Comparison of ENCODE assay signal across 13 mouse cellular contexts in genomic region chr12:80217049-80217448, GRCm38 (mm10). TPM values are rescaled to one million over a fixed set of nuclear protein-coding genes. Genes with fewer than 3 reads are reported as not detected.
DNase-seq lines count a peak whose midpoint lies in the region; ATAC-seq and TF ChIP-seq lines count a peak whose summit lies in the region.
"Had no signal": no experiment of that assay in that cellular context is flagged by ENCODE, and none has a peak within 500 bp of the region (broad histone marks: within the 10 kb centered on the region; RNA-seq: fewer than 3 reads in every experiment).

No protein-coding gene starts in this region.

- H3K9ac ChIP-seq in heart, embryonic 14.5 days (ENCODE audit: low read length), result no peak overlapping the region
- no peak overlapping the region for H3K9ac ChIP-seq in lung, embryonic 14.5 days
- H3K9ac ChIP-seq: embryonic facial prominence, embryonic 12.5 days; hindbrain, embryonic 15.5 days had no signal

- no peaks in the 10 kb centered on the region for H3K9me3 ChIP-seq in heart, embryonic 14.5 days (ENCODE audit: control insufficient read depth, low read length)
- no peaks in the 10 kb centered on the region for H3K9me3 ChIP-seq in lung, embryonic 14.5 days (ENCODE audit: low read depth, low read length)
- H3K9me3 ChIP-seq: embryonic facial prominence, embryonic 12.5 days; hindbrain, embryonic 15.5 days had no signal

- peaks cover 52 to 92% of the 10 kb centered on the region in 2 experiments for H3K4me1 ChIP-seq in heart, embryonic 14.5 days (ENCODE audit: control insufficient read depth in 2 of 2, insufficient read depth in 2 of 2, low read length in 2 of 2)
- peaks cover 39% of the 10 kb centered on the region for H3K4me1 ChIP-seq in lung, embryonic 14.5 days (ENCODE audit: insufficient read depth)
- H3K4me1 ChIP-seq in lung, adult 2 months (ENCODE audit: control insufficient read depth, insufficient read depth, low read length), result peaks cover 31% of the 10 kb centered on the region
- H3K4me1 ChIP-seq in embryonic fibroblast, embryonic 13.5 days (ENCODE audit: control insufficient read depth, insufficient read depth, low read length), result peaks cover 56% of the 10 kb centered on the region
- peaks cover 44% of the 10 kb centered on the region for H3K4me1 ChIP-seq in small intestine, adult 2 months (ENCODE audit: control insufficient read depth, insufficient read depth, insufficient read length, low read length)
- H3K4me1 ChIP-seq: hindbrain, embryonic 15.5 days had no signal

- TF ChIP-seq CTCF in lung, embryonic 14.5 days (IDR thresholded peaks at IDR 0.05; ENCODE audit: low read depth), result no peak
- no peak for TF ChIP-seq CTCF in lung, adult 2 months (IDR thresholded peaks at IDR 0.05; ENCODE audit: insufficient read depth, low read length)
- no peak for TF ChIP-seq CTCF in embryonic fibroblast, embryonic 13.5 days (IDR thresholded peaks at IDR 0.05; ENCODE audit: borderline replicate concordance, insufficient read depth, low read length)
- TF ChIP-seq CTCF in small intestine, adult 2 months (IDR thresholded peaks at IDR 0.05; ENCODE audit: extremely low read depth, insufficient read length, insufficient replicate concordance, low read depth, low read length), result no peak

- no peaks in the 10 kb centered on the region for H3K36me3 ChIP-seq in heart, embryonic 14.5 days (ENCODE audit: control insufficient read depth, insufficient read depth, low read length)
- H3K36me3 ChIP-seq in lung, embryonic 14.5 days (ENCODE audit: insufficient read depth), result no peaks in the 10 kb centered on the region; the same call in 1 of the 2 replicates
- H3K36me3 ChIP-seq in small intestine, adult 2 months (ENCODE audit: control insufficient read depth, insufficient read depth, low read length), result no peaks in the 10 kb centered on the region
- H3K36me3 ChIP-seq: embryonic facial prominence, embryonic 12.5 days; hindbrain, embryonic 15.5 days had no signal

- whole genome bisulfite sequencing in heart, embryonic 14.5 days, result 55% methylated on average over 3 of the region's 3 CpGs
- 51% methylated on average over 3 of the region's 3 CpGs for WGBS in lung, embryonic 14.5 days
- WGBS in lung, adult 2 months, result 38% methylated on average over 3 of the region's 3 CpGs
- WGBS in small intestine, adult 2 months, result 47% methylated on average over 3 of the region's 3 CpGs

- TF ChIP-seq POLR2A in lung, adult 2 months (IDR thresholded peaks at IDR 0.05; ENCODE audit: borderline replicate concordance, extremely low read depth, low read depth, low read length), result no peak
- no peak for TF ChIP-seq POLR2A in embryonic fibroblast, embryonic 13.5 days (IDR thresholded peaks at IDR 0.05; ENCODE audit: low read depth, low read length)
- no peak for TF ChIP-seq POLR2A in small intestine, adult 2 months (IDR thresholded peaks at IDR 0.05; ENCODE audit: low read depth, low read length)

- no peak for ATAC-seq in heart, embryonic 14.5 days (ENCODE audit: insufficient number of reproducible peaks, insufficient read depth, low FRiP score, low read depth)
- no peak for ATAC-seq in lung, embryonic 14.5 days (ENCODE audit: insufficient read depth)
- no peak for ATAC-seq in megakaryocyte, adult 5-6 weeks (ENCODE audit: poor library complexity, severe bottlenecking)

- no peak overlapping the region for H3K4me3 ChIP-seq in heart, embryonic 14.5 days (ENCODE audit: control insufficient read depth in 1 of 2, insufficient read depth in 1 of 2, low read depth in 1 of 2, low read length in 2 of 2)
- H3K4me3 ChIP-seq in lung, embryonic 14.5 days (ENCODE audit: low read depth, low read length), result no peak overlapping the region
- H3K4me3 ChIP-seq in lung, adult 2 months (replicated peaks; ENCODE audit: extremely low read depth, low read depth, low read length), result no peak overlapping the region
- H3K4me3 ChIP-seq in embryonic fibroblast, embryonic 13.5 days (ENCODE audit: insufficient read depth, low read length), result no peak overlapping the region
- no peak overlapping the region for H3K4me3 ChIP-seq in small intestine, adult 2 months (ENCODE audit: low read depth, low read length)
- H3K4me3 ChIP-seq: embryonic facial prominence, embryonic 12.5 days; hindbrain, embryonic 15.5 days had no signal

- H3K27ac ChIP-seq in heart, embryonic 14.5 days (replicated peaks in 1 of 2; ENCODE audit: control insufficient read depth in 1 of 2, insufficient read depth in 1 of 2, low read depth in 2 of 2, low read length in 2 of 2), result peak overlapping the region; percentile 89 to 90
- H3K27ac ChIP-seq in lung, embryonic 14.5 days (ENCODE audit: low read depth), result peak overlapping the region; percentile 77; the same call in 1 of the 2 replicates
- peak overlapping the region; percentile 53; the same call in 1 of the 2 replicates for H3K27ac ChIP-seq in embryonic fibroblast, embryonic 13.5 days (ENCODE audit: insufficient read depth, low read length)
- peak overlapping the region; percentile 89 for H3K27ac ChIP-seq in small intestine, adult 2 months (ENCODE audit: insufficient read depth, low read depth, low read length)
- H3K27ac ChIP-seq: hindbrain, embryonic 15.5 days had no signal

- no peak for DNase-seq in heart, postnatal 25 days (ENCODE audit: low spot score)
- DNase-seq in lung, embryonic 14.5 days, result no peak
- no peak for DNase-seq in lung, adult 2 months
- DNase-seq in gastrocnemius, postnatal 14 days, result no peak
- DNase-seq: cerebellum, adult 2 months; left cerebral cortex, postnatal 4 days; thymus, postnatal 36 days had no signal

- intact Hi-C loops in heart, postnatal 25 days (cut with DNase I), result loop anchor here (2.0 kb wide), 1 partner anchor 30 kb away; no protein-coding TSS in a partner anchor
- intact Hi-C loops in gastrocnemius, postnatal 14 days (cut with DNase I; ENCODE audit: low total_unique reads), result no loop called here

- H3K4me2 ChIP-seq in heart, embryonic 14.5 days (ENCODE audit: low read length), result no peak overlapping the region
- H3K4me2 ChIP-seq in lung, embryonic 14.5 days, result no peak overlapping the region
- H3K4me2 ChIP-seq: embryonic facial prominence, embryonic 12.5 days; hindbrain, embryonic 15.5 days had no signal

- no peaks in the 10 kb centered on the region for H3K27me3 ChIP-seq in heart, embryonic 14.5 days (ENCODE audit: control insufficient read depth, insufficient read depth, low read length)
- no peaks in the 10 kb centered on the region for H3K27me3 ChIP-seq in lung, embryonic 14.5 days (ENCODE audit: insufficient read depth, low read length)
- H3K27me3 ChIP-seq in small intestine, adult 2 months (ENCODE audit: control insufficient read depth, insufficient read depth, low read length), result no peaks in the 10 kb centered on the region
- H3K27me3 ChIP-seq: embryonic facial prominence, embryonic 12.5 days; hindbrain, embryonic 15.5 days had no signal

RNA-seq across cellular contexts. Expression of gene Actn1, which starts 43.1 kb away (rescaled TPM):
- 38.7 and 42.7 TPM in 2 replicates for polyA plus RNA-seq in heart, embryonic 14.5 days (2014; fragmentation: Nextera tagmentation; extraction: Ambion mirVana)
- 10 to 100 TPM; 33.9 to 38.3 TPM for total RNA-seq in heart, postnatal 25 days (2021)
- 71.9 and 86.2 TPM in 2 replicates for polyA plus RNA-seq in lung, embryonic 14.5 days (2014; fragmentation: Nextera tagmentation; extraction: Ambion mirVana)
- polyA plus RNA-seq in lung, adult 2 months (2012; rRNA removed), result 74.9 and 95.5 TPM in 2 replicates
- 488 and 794 TPM in 2 replicates for polyA plus RNA-seq in embryonic fibroblast, embryonic 13.5 days (2011; ENCODE audit: insufficient read length, low read depth, missing spikeins)
- 53.1 and 55.5 TPM in 2 replicates for polyA plus RNA-seq in small intestine, adult 2 months (2012; rRNA removed)
- 31.2 and 38.6 TPM in 2 replicates for total RNA-seq in megakaryocyte, adult 5-6 weeks (2015)
- total RNA-seq in megakaryocyte, adult 5-6 weeks (2017), result 30.9 and 52.5 TPM in 2 replicates
- total RNA-seq in gastrocnemius, postnatal 14 days (2021), result 10 to 100 TPM; 18.3 to 22.5 TPM
